Mouse (Mus musculus) spleen, adult 18-20 months (tissue): ENCODE results near the gene 2510002D24Rik.
"Not testable (repeated sequence)": the region's sequence is repeated elsewhere in the genome, so short reads cannot be mapped to it uniquely, and the experiment has no call there.

Experiments used
- DNase-seq, 2 experiments: peaks; one replicate each; pipeline ENCODE4 v3.0.0; 2022; ENCODE audit warnings: mixed read lengths in 2 of 2

Gene 2510002D24Rik

DNA sequence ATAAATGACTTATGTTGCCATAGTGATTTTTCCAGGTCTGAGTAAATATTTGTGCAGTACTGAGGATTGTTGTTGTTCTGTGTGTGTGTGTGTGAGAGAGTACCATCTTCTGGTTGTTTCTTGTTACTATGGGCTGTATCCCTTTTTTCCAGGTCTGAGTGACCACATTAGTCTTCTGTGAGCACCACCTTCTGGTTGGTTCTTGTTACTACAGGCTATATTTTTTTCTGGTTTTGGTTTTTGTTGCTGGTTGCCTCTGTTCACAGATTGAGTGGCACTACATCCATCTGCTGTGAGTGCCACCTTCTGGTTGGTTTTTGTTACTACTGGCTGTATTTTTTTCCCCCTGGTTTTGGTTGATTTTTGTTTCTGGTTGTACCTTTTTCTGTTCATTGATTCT is 22.2 kb downstream of the 2510002D24Rik start:
- no peak for DNase-seq

DNA sequence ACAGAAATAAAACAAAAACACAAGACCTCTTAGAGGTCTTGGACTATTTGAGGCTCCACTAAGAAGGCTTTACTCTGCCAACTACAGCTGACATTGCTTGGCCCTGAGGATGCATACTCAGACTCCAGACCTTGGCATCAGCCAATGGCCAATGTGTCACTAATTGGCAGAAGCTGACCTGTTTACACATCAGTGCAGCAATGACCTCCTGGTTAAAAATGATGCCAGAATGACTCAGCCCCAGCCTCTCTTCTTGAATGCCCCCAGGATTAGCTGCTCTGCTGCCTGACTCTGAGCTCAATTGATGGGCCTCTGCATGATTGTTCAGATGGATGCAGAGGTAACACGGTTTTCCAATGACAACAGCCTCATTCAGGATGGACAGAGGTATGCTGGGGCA is 23.8 kb downstream of the 2510002D24Rik start:
- DNase-seq: no peak

- not testable (repeated sequence) for DNase-seq
Measured at GRCm38 (mm10) chr16:18870495-18870894, 34.1 kb downstream of the 2510002D24Rik start.

DNA sequence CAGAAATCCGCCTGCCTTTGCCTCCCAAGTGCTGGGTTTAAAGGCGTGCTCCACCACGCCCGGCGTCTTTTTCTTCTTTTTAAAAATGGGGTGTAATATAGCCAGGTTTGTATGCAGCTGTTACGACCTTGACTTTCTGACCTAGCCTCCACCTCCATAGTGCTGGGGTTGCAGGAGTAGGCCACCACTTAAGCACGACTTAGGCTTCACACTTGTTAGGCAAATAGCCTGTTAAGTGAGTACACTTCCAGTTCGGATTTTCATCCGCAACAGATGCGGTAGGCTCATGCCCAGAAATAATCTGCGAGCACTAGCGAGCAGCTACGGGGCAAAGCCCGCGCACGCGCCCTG is 39.7 kb downstream of the 2510002D24Rik start:
- DNase-seq: no peak

- peak; percentile 93 to 94 for DNase-seq
Measured at GRCm38 (mm10) chr16:18876442-18877308, 40.3 kb downstream of the 2510002D24Rik start, which contains the start of the genes Mrpl40 and Hira. TSS of gene Mrpl40 (minus strand) at chr16:18876862. TSS of gene Hira (plus strand) at chr16:18877037.

DNA sequence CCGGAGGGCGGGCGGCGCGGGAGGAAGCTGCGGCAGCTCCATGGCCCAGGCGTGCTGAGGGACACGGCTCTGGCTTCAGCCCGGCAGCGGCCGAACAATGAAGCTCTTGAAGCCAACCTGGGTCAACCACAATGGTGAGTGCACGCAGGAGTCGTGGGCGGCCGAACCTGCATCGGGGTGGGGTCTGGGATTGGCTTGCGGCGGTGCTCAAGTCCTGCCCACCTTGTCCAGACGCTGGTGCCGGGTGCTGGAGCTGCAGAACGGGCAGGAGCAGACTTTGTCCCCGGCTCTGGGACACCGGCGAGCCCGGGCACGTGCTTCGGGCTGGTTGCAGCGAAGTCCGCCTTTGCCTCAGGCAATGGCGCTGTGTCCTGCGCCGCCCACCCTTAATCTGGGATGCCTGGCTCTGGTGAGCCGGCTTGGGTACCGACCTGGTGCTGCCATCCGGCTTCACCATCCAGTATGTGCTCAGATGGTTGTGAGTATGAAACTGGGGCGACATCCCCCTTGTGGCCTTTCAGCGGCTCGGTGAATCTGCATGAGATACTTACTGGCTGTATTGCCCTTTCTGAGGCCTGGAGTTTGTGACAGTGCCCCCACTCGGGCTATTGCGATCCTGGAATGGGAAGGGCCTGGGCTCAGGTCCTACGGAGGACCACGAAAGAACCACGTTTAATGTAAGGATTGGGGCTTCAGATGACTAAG is 41.2 kb downstream of the 2510002D24Rik start:
- DNase-seq: peak in 1 of 2 experiments; percentile 43

- DNase-seq: peak in 1 of 2 experiments; percentile 3
Measured at GRCm38 (mm10) chr16:18878091-18878720, 41.8 kb downstream of the 2510002D24Rik start.

DNA sequence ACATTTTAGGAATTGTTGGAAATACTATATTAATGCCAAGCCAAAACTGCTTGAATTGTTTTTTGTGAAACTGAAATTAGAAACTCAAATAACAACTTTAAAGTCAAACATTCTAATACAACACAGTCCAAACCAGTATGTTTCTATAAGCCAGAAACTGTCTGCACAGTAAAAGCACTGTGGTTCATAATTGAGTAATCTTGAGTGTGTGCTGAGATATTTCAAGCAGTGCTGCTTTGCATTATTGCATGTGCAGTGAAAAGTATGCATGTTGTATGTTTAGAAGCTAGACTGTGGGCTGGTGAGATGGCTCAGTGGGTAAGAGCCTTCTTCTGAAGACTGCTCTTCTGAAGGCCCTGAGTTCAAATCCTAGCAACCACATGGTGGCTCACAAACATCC is 47.7 kb downstream of the 2510002D24Rik start:
- no peak for DNase-seq
